Mouse (Mus musculus) neural tube, embryonic 13.5 days (tissue): Measurements from ENCODE around the gene Klhdc7a. TPM values are rescaled to one million over a fixed set of nuclear protein-coding genes. Genes with fewer than 3 reads are reported as not detected.

Experiments used
- ATAC-seq: fragments of 200-750 bp; cut with Nextera tagmentation; 2 replicates; pipeline ENCODE4 v1.8.0; 2017; ENCODE audit warnings: low read depth, mild to moderate bottlenecking, moderate TSS enrichment, moderate library complexity
- H3K27ac ChIP-seq: fragments of 300-500 bp; sonication (generic); replicated peaks from 2 replicates; pipeline ENCODE4 v1.5.1; 2015; ENCODE audit warnings: moderate library complexity, mild to moderate bottlenecking, inconsistent platforms
- H3K27me3 ChIP-seq: fragments of 300-500 bp; sonication (generic); 2 replicates; pipeline ENCODE4 v1.6.1; 2015; ENCODE audit warnings: mild to moderate bottlenecking, inconsistent platforms
- H3K36me3 ChIP-seq: fragments of 300-500 bp; sonication (generic); 2 replicates; pipeline ENCODE4 v1.6.1; 2015; ENCODE audit warnings: mild to moderate bottlenecking, inconsistent platforms
- H3K4me1 ChIP-seq: fragments of 300-500 bp; sonication (generic); replicated peaks from 2 replicates; pipeline ENCODE4 v1.6.1; 2015; ENCODE audit warnings: inconsistent platforms
- H3K4me2 ChIP-seq: fragments of 300-500 bp; sonication (generic); 2 replicates; pipeline ENCODE4 v1.6.1; 2015; ENCODE audit warnings: inconsistent platforms, mild to moderate bottlenecking, moderate library complexity
- H3K4me3 ChIP-seq: fragments of 300-500 bp; sonication (generic); 2 replicates; pipeline ENCODE4 v1.5.1; 2015; ENCODE audit warnings: mild to moderate bottlenecking, inconsistent platforms
- H3K9ac ChIP-seq: fragments of 300-500 bp; sonication (generic); 2 replicates; pipeline ENCODE4 v1.6.1; 2015; ENCODE audit warnings: moderate library complexity, mild to moderate bottlenecking, inconsistent platforms
- H3K9me3 ChIP-seq: fragments of 300-500 bp; sonication (generic); 2 replicates; pipeline ENCODE4 v1.6.1; 2016; ENCODE audit warnings: inconsistent platforms
- WGBS: fragments of 180-500 bp; shearing (Covaris S2); methylation state at CpG from one replicate; pipeline ENCODE4 v1.1.7; 2015; 5-methylcytosine and 5-hydroxymethylcytosine counted together
- polyA plus RNA-seq: library from polyadenylated mRNA; unstranded; fragments of >200 nt; fragmentation: Nextera tagmentation; extraction: Ambion mirVana; gene quantifications from 2 replicates; pipeline ENCODE4 v1.2.1, GENCODE M21; 2015

The Klhdc7a gene
- 0.08 and 0.12 TPM in 2 replicates for polyA plus RNA-seq

DNA sequence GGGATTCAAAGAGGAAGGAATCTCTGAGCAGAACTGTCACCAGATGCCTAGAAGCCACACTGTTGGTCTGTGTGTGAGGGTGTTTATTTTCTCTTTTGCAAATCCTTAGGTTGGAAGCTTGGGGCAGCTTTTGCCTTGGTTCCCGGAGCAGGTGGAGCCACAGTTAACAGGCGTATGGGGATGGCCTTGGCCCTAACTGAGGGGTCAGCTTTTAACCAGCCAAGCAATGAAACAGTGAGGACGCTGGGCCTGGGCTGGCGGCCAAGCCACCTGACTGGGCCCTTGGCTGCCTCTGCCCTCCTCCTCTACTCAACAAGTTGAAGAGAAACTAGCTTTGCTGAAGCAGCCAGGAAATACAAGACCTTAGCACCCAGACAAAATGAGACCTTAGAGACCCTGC, at the start of gene Klhdc7a:
Gene Klhdc7a, minus strand, starts transcription at position 105 of the 400 bp plus-strand sequence.
- H3K4me3 ChIP-seq = no peak within 1 kb of the TSS
- H3K27ac ChIP-seq = no peak within 1 kb of the TSS
- H3K4me2 ChIP-seq = no peak within 1 kb of the TSS
- H3K9ac ChIP-seq = no peak within 1 kb of the TSS
- 33% methylated on average over 4 of the region's 4 CpGs for WGBS
- H3K36me3 ChIP-seq = no peaks in the 10 kb centered on the region
- ATAC-seq = 0 out of 2 replicates have a peak, but pooled peaks have one; percentile 49
- H3K9me3 ChIP-seq = no peaks in the 10 kb centered on the region
- H3K4me1 ChIP-seq = peaks cover 16% of the 10 kb centered on the region
- H3K27me3 ChIP-seq = peaks cover 12% of the 10 kb centered on the region; the same call in 1 of the 2 replicates

DNA sequence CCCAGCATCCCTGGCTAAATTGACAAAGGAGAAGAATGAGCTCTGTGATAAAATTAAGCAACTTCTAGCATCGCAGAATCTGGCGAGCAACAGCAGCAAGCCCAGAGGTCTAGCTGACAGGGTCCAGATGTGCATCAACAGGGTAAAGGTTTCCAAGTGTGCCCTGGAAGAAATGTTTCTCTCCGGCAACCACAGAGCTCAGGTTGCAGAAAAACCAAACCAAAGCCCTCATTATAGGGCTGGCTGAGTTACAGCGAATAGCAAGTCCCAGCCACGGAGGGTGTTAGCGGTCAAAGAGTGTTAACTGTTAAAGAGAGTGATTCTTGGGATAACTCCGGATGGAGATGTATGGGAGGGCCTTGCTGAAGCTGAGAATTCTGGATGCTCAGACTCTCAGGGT, 48.1 kb upstream of the Klhdc7a start:
- H3K9me3 ChIP-seq = no peaks in the 10 kb centered on the region
- 69% methylated on average over 7 of the region's 7 CpGs for WGBS

DNA sequence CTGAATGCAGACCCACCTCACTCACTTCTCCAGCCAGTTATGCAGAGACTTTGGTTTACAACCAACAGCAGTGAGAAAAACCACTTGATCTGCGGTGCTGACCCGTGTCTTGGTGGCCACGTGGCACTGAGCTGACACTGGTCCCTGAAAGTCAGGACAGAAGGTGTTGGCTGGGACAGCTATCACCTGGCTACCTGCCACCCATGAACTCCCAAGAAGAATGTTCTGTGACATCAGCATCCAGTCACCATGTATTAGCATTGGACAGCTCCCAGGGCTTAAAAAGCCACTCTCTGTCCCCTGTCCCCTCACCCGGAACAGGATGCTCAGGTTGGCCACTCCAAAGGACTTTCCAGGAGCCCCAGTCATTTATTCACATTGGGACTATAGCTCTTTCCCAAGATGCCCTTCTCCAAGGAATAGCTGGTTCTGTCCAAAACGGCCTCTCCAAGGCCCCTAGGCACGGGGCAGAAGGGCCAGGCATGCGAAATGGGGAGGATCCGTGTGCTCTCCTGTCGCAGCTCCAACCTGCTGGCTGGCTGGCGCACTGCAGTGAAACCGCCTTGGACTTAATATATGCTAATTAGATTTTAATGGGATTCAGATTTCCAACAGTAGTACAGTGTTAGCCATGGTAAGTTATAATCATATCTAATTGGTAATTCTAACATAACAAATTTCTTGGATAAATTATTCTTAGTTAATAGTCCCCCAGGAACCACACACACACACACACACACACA, 43.1 kb upstream of the Klhdc7a start:
- Histone ChIP-seq H3K9ac (no peak overlapping the region), H3K4me2 (no peak overlapping the region), H3K4me1 (peaks cover 13% of the 10 kb centered on the region; the same call in 1 of the 2 replicates), H3K27ac (no peak overlapping the region), H3K27me3 (peaks cover 15% of the 10 kb centered on the region), H3K9me3 (no peaks in the 10 kb centered on the region), H3K4me3 (no peak overlapping the region), H3K36me3 (no peaks in the 10 kb centered on the region)
- WGBS = 55% methylated on average over 11 of the region's 11 CpGs
- peak; percentile 84; the same call in 1 of the 2 replicates for ATAC-seq

More for the DNA sequence above, 48.1 kb upstream of the Klhdc7a start:
- ATAC-seq = no peak
- Histone ChIP-seq H3K4me1 (peaks cover 6% of the 10 kb centered on the region; the same call in 1 of the 2 replicates), H3K4me3 (no peak overlapping the region), H3K4me2 (no peak overlapping the region), H3K36me3 (no peaks in the 10 kb centered on the region), H3K9ac (no peak overlapping the region), H3K27me3 (no peaks in the 10 kb centered on the region; the same call in 1 of the 2 replicates), H3K27ac (no peak overlapping the region)

DNA sequence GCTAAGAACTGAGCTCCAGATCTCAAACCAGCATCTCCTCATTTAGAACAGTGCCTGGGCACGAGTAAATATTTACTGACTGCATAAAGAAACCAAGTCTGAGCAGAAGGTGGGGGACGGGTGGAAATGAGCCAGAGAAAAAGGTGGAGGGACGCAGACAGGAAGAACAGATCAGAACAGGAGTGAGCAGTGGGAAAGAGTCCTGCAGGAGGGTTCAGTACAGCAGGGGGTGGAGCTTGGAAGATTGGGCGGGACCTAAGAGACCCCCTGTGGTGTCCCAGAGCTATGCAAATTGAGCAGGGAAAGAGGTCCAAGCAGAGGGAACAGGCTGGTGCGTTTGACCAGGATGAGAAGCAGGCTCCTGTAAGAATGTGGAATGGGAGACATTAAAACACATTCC, 37.1 kb upstream of the Klhdc7a start:
- Histone ChIP-seq H3K36me3 (no peaks in the 10 kb centered on the region), H3K4me1 (peaks cover 44% of the 10 kb centered on the region), H3K27ac (no peak overlapping the region), H3K9ac (0 out of 2 replicates have a peak overlapping the region, but pooled peaks have one; percentile 14), H3K27me3 (peaks cover 56% of the 10 kb centered on the region), H3K9me3 (no peaks in the 10 kb centered on the region), H3K4me3 (no peak overlapping the region; the same call in 1 of the 2 replicates), H3K4me2 (peak overlapping the region; percentile 45)
- no peak for ATAC-seq
- WGBS = 23% methylated on average over 5 of the region's 5 CpGs

DNA sequence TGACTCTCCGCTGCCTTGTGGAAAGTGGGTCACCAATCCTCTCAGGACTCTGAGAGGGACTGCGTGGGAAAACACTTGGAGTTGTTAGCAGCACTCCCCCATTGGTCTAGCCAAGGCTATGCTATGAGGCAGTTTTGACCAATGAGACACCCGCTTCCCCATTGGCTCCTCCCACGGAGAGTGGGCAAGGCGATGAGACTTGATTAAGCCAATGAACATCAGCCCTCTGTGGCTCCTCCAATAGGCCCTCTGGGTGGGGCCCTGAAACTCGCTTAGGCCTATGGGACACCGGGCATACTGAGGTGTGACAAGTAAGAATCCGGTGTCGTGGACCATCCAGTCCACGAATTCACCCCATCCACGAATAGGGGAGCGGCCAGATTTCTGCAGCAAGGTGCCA, 36.3 kb upstream of the Klhdc7a start:
- H3K9ac ChIP-seq = peak overlapping the region; percentile 14; the same call in 1 of the 2 replicates
- WGBS = 14% methylated on average over 12 of the region's 12 CpGs
- no peaks in the 10 kb centered on the region for H3K9me3 ChIP-seq
- H3K4me3 ChIP-seq = peak overlapping the region; percentile 16; the same call in 1 of the 2 replicates
- H3K36me3 ChIP-seq = no peaks in the 10 kb centered on the region
- H3K27me3 ChIP-seq = peaks cover 57% of the 10 kb centered on the region
- H3K27ac ChIP-seq = no peak overlapping the region
- peak overlapping the region; percentile 45 for H3K4me2 ChIP-seq
- peak; percentile 60 for ATAC-seq
- peaks cover 44% of the 10 kb centered on the region for H3K4me1 ChIP-seq

DNA sequence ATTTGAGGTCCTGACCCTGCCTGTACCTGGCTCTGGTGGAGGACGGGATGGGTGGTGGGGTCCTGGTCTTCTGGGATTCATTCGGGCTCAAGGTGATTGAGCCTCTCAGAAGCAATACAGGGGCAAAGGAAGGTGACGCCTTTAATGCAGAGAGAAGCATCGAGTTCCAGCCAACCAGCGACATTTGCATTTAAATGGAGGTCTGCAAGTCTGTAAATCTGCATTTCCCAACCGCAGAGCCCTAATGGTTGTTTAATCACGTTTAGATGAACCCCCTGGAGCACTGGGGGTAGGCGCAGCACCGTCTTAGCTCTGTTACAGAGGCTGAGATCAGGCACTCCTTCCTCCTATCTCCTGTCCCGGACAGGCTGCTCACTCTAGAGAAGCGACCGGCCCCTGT, 34.2 kb upstream of the Klhdc7a start:
- no peak for ATAC-seq
- Histone ChIP-seq H3K9ac (peak overlapping the region; percentile 41; the same call in 1 of the 2 replicates), H3K4me1 (peaks cover 48% of the 10 kb centered on the region), H3K4me3 (no peak overlapping the region), H3K9me3 (no peaks in the 10 kb centered on the region), H3K36me3 (no peaks in the 10 kb centered on the region), H3K4me2 (0 out of 2 replicates have a peak overlapping the region, but pooled peaks have one; percentile 18), H3K27ac (peak overlapping the region; percentile 65), H3K27me3 (peaks cover 57% of the 10 kb centered on the region)
- 4% methylated on average over 12 of the region's 12 CpGs for WGBS

DNA sequence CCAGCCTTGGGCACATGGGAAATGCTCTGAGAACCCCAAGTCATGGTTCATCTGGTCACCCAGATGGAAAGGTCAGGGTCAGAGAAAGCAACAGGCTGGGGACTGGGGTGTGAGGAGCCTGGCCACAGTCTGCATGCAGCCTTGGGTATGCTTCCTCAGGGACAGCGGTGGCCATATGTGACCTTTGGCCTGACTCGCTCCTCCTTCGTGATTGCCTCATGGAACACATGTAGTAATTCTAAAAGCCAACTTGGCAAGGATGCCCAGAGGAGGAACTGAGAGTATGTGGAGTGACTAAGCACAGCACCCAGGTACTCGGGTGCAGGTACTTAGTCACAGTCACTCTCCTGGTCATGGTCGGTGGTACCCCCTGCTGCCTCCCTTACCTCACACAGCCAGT, 33.1 kb upstream of the Klhdc7a start:
- no peak for ATAC-seq
- Histone ChIP-seq H3K4me3 (no peak overlapping the region), H3K4me2 (no peak overlapping the region), H3K9ac (no peak overlapping the region), H3K36me3 (no peaks in the 10 kb centered on the region), H3K4me1 (peaks cover 46% of the 10 kb centered on the region), H3K9me3 (no peaks in the 10 kb centered on the region), H3K27me3 (peaks cover 52% of the 10 kb centered on the region), H3K27ac (no peak overlapping the region)
- 83% methylated on average over 5 of the region's 5 CpGs for WGBS

DNA sequence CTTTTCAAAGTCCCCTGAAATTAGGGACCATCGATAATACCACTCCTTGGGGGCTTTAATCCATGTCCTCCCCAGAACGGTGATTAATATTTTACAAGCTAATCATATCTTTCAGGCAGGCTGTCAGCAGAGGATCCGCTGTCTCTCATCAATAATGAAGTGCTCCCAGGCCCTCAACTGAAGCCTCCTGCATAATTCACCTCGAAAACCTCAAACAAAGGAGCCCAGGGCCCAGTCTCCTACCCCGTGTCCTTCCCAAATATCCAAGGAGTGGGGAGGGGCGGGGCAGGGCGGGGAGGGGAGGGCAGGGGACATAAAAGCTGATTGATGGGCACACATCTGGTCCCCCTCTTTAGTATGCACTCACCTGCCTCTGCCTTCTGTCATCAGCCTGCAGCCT, 31.2 kb upstream of the Klhdc7a start:
- H3K27me3 ChIP-seq = peaks cover 36% of the 10 kb centered on the region
- no peak overlapping the region for H3K9ac ChIP-seq
- no peak overlapping the region for H3K4me2 ChIP-seq
- H3K4me1 ChIP-seq = peaks cover 44% of the 10 kb centered on the region
- H3K36me3 ChIP-seq = no peaks in the 10 kb centered on the region
- 28% methylated on average over 7 of the region's 7 CpGs for WGBS
- H3K27ac ChIP-seq = peak overlapping the region; percentile 49; the same call in 1 of the 2 replicates
- ATAC-seq = no peak
- no peak overlapping the region for H3K4me3 ChIP-seq
- H3K9me3 ChIP-seq = no peaks in the 10 kb centered on the region

DNA sequence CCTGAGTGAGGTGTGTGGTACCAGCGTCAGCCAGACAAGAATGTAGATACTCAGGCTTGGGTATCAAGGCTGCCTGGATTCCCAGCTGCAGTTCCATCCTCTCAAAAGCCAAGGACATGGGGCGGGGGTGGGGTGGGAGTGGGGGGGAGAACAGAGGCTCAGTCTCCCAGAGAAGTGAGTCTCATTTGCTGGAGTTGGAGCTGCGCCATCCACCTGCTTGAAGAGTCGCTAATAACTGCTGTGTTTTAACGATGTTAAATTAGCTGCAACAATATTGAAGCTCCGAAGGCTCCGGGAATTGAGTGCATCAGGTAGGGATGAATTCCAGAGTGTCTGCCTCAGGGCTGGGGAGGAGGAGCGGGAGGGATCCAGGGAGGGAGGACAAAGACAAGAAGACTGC, 27.8 kb upstream of the Klhdc7a start:
- H3K9me3 ChIP-seq = no peaks in the 10 kb centered on the region
- H3K9ac ChIP-seq = no peak overlapping the region
- ATAC-seq = 0 out of 2 replicates have a peak, but pooled peaks have one; percentile 43
- H3K27ac ChIP-seq = peak overlapping the region; percentile 28; the same call in 1 of the 2 replicates
- H3K27me3 ChIP-seq = peaks cover 14% of the 10 kb centered on the region
- peaks cover 26% of the 10 kb centered on the region for H3K4me1 ChIP-seq
- WGBS = 47% methylated on average over 8 of the region's 8 CpGs
- H3K36me3 ChIP-seq = no peaks in the 10 kb centered on the region
- H3K4me2 ChIP-seq = no peak overlapping the region
- no peak overlapping the region for H3K4me3 ChIP-seq

DNA sequence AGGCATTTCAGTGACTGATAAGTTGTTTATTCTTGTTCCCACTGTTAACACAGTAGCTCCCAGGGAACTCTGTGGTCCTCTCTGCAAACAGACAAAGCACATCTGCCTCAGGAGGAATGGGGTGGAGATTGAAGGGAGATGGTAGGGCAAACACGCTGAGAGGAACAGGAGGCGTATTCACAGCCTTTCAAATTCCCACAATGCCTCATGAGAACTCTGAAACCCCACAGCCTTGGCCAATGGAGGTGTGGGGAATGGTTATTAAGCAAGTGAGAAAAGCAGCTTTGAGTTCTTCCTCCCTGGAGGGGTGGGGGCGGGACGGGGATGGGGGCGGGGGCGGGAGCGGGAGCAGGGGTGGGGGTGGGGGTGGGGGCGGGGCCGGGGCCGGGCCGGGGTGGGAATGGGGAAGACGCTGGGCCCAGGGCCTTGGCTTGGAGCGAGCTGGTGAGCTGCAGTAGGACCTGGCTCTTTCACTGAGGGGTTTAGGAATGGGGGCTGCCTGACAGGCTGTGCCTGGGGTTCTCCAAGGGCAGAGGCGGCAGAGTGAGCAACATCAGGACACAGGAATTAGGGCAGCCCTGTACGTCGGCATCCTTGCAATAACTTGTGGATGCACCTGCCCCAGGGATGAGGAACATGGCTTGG, 25.4 kb upstream of the Klhdc7a start:
- 10% methylated on average over 11 of the region's 16 CpGs for WGBS
- peak; percentile 32; the same call in 1 of the 2 replicates for ATAC-seq
- Histone ChIP-seq H3K4me2 (peak overlapping the region; percentile 16; the same call in 1 of the 2 replicates), H3K4me3 (no peak overlapping the region), H3K27me3 (no peaks in the 10 kb centered on the region; the same call in 1 of the 2 replicates), H3K9ac (no peak overlapping the region), H3K9me3 (no peaks in the 10 kb centered on the region), H3K27ac (peak overlapping the region; percentile 28; the same call in 1 of the 2 replicates), H3K36me3 (no peaks in the 10 kb centered on the region), H3K4me1 (peaks cover 22% of the 10 kb centered on the region)

DNA sequence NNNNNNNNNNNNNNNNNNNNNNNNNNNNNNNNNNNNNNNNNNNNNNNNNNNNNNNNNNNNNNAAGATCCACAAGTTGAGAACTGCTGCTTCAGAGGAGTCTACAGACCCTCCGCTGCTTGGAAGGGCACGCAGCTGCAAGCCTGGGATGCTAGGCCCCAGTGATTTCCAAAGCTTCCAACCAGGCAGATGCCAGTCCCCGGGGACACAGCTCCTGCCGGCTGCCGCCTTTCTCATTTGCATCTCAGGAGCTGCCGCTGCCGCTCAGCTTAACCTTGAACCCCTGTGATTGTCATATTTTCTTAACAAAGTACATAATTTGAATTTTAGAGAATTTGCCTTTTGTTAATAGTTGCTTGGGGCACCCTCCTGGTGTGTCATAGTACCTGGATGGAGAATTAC, 19.1 kb upstream of the Klhdc7a start:
- H3K27me3 ChIP-seq = no peaks in the 10 kb centered on the region
- H3K36me3 ChIP-seq = no peaks in the 10 kb centered on the region
- ATAC-seq = no peak
- no peak overlapping the region for H3K27ac ChIP-seq
- H3K4me2 ChIP-seq = no peak overlapping the region
- 24% methylated on average over 7 of the region's 7 CpGs for WGBS
- H3K9ac ChIP-seq = 0 out of 2 replicates have a peak overlapping the region, but pooled peaks have one; percentile 17
- no peak overlapping the region for H3K4me3 ChIP-seq
- H3K9me3 ChIP-seq = no peaks in the 10 kb centered on the region
- peaks cover 19% of the 10 kb centered on the region for H3K4me1 ChIP-seq

DNA sequence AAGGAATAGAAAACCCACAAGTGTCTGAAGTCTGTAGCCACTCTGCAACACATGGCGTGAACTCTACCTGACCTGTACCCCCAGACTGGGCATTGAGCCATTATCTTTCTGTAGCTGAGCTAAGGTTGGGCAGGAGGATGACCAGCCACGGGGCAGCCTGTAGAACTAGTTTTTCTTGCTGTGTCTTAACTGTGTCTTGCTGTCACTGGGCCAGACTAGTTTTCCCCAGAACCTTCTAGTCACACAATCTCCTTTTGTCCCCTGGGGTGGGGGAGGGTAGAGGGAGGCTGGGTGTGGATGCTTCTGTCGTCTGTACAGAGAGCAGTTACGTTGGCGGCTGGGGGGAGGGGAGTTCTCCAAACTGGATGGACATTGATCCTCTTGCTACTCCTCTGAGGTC, 10.9 kb upstream of the Klhdc7a start:
- no peak overlapping the region for H3K4me3 ChIP-seq
- WGBS = 34% methylated on average over 5 of the region's 5 CpGs
- no peaks in the 10 kb centered on the region for H3K9me3 ChIP-seq
- H3K27me3 ChIP-seq = no peaks in the 10 kb centered on the region
- no peaks in the 10 kb centered on the region for H3K36me3 ChIP-seq
- H3K9ac ChIP-seq = no peak overlapping the region
- no peak overlapping the region for H3K27ac ChIP-seq
- peaks cover 41% of the 10 kb centered on the region for H3K4me1 ChIP-seq
- no peak for ATAC-seq
- no peak overlapping the region for H3K4me2 ChIP-seq
